Mouse (Mus musculus) MEL (cell line): Measurements from ENCODE around the gene Filip1l. TPM values are rescaled to one million over a fixed set of nuclear protein-coding genes. Genes with fewer than 3 reads are reported as not detected.

Source experiments
- DNase-seq: peaks from one replicate; pipeline ENCODE4 v3.0.0; 2011; ENCODE audit warnings: low read depth, low spot score
- H3K27ac ChIP-seq: 2 replicates; pipeline ENCODE4 v1.5.1; 2012; ENCODE audit warnings: low read depth, mild to moderate bottlenecking, control low read depth, low read length, moderate library complexity; ENCODE audit not compliant: control insufficient read depth
- H3K27me3 ChIP-seq, 2 experiments: fragments of 150-350 bp in 1 of 2; sonication (generic) in 1 of 2; 2 replicates each; pipeline ENCODE4 v1.6.1; 2012; ENCODE audit warnings: low read length in 2 of 2, mild to moderate bottlenecking in 2 of 2, improper control_type of control experiment in 1 of 2, moderate library complexity in 1 of 2; ENCODE audit not compliant: insufficient read depth in 2 of 2, control insufficient read depth in 1 of 2
- H3K36me3 ChIP-seq, 2 experiments: 2 replicates each; pipeline ENCODE4 v1.6.1; 2012 to 2014; ENCODE audit warnings: low read length in 2 of 2, improper control_type of control experiment in 1 of 2, inconsistent platforms in 1 of 2, mild to moderate bottlenecking in 1 of 2; ENCODE audit not compliant: insufficient read depth in 2 of 2, control insufficient read depth in 1 of 2
- H3K4me1 ChIP-seq, 2 experiments: fragments of 150-350 bp in 1 of 2; sonication (generic) in 1 of 2; 2 replicates each; pipeline ENCODE4 v1.6.1; 2012; ENCODE audit warnings: low read length in 2 of 2, improper control_type of control experiment in 1 of 2, mild to moderate bottlenecking in 1 of 2; ENCODE audit not compliant: insufficient read depth in 2 of 2, control insufficient read depth in 1 of 2
- H3K4me3 ChIP-seq, 2 experiments: fragments of 150-350 bp in 1 of 2; sonication (generic) in 1 of 2; 2 replicates each; pipeline ENCODE4 v1.5.1; 2012; ENCODE audit warnings: low read depth in 2 of 2, low read length in 2 of 2, mild to moderate bottlenecking in 2 of 2, moderate library complexity in 2 of 2, control low read depth in 1 of 2, improper control_type of control experiment in 1 of 2; ENCODE audit not compliant: control insufficient read depth in 1 of 2, insufficient read depth in 1 of 2
- H3K79me2 ChIP-seq: 2 replicates; pipeline ENCODE4 v1.6.1; 2012; ENCODE audit warnings: mild to moderate bottlenecking, low read length, moderate library complexity; ENCODE audit not compliant: control insufficient read depth, poor library complexity, insufficient read depth
- H3K9ac ChIP-seq: 2 replicates; pipeline ENCODE4 v1.6.1; 2012; ENCODE audit warnings: low read depth, mild to moderate bottlenecking, control low read depth, low read length, moderate library complexity; ENCODE audit not compliant: control insufficient read depth, poor library complexity, severe bottlenecking
- H3K9me3 ChIP-seq: fragments of 150-350 bp; sonication (generic); replicated peaks from 2 replicates; pipeline ENCODE4 v1.6.1; 2012; ENCODE audit warnings: mild to moderate bottlenecking, low read length, improper control_type of control experiment, moderate library complexity; ENCODE audit not compliant: insufficient read depth
- BHLHE40 ChIP-seq: IDR thresholded peaks from 2 replicates; pipeline ENCODE4 v1.6.1; 2012; ENCODE audit warnings: low read depth, mild to moderate bottlenecking, inconsistent platforms, low read length, improper control_type of control experiment, borderline replicate concordance
- CHD2 ChIP-seq: IDR thresholded peaks from 2 replicates; pipeline ENCODE4 v1.6.1; 2011; ENCODE audit warnings: low read length, improper control_type of control experiment
- E2F4 ChIP-seq: IDR thresholded peaks from 2 replicates; pipeline ENCODE4 v1.6.1; 2011; ENCODE audit warnings: low read depth, low read length, improper control_type of control experiment, borderline replicate concordance
- EP300 ChIP-seq, 2 experiments: IDR thresholded peaks; 2 replicates each; pipeline ENCODE4 v1.6.1; 2011; ENCODE audit warnings: improper control_type of control experiment in 2 of 2, low read length in 2 of 2, low read depth in 1 of 2, mild to moderate bottlenecking in 1 of 2
- ETS1 ChIP-seq: IDR thresholded peaks from 2 replicates; pipeline ENCODE4 v1.6.1; 2012; ENCODE audit warnings: low read depth, mild to moderate bottlenecking, inconsistent platforms, low read length, improper control_type of control experiment, moderate library complexity
- GABPA ChIP-seq: IDR thresholded peaks from 2 replicates; pipeline ENCODE4 v1.6.1; 2012; ENCODE audit warnings: low read depth, mild to moderate bottlenecking, inconsistent platforms, low read length, improper control_type of control experiment, moderate library complexity
- GATA1 ChIP-seq: IDR thresholded peaks from 2 replicates; pipeline ENCODE4 v1.6.1; 2011; ENCODE audit warnings: low read depth, low read length, improper control_type of control experiment
- HCFC1 ChIP-seq: IDR thresholded peaks from 2 replicates; pipeline ENCODE4 v1.6.1; 2012; ENCODE audit warnings: low read depth, mild to moderate bottlenecking, inconsistent platforms, low read length, improper control_type of control experiment, moderate library complexity
- KAT2A ChIP-seq: conservative IDR thresholded peaks from 2 replicates; pipeline ENCODE4 v1.6.1; 2012; ENCODE audit warnings: low read depth, low read length, improper control_type of control experiment, inconsistent platforms
- MAFK ChIP-seq: IDR thresholded peaks from 2 replicates; pipeline ENCODE4 v1.6.1; 2011; ENCODE audit warnings: low read depth, mild to moderate bottlenecking, low read length, improper control_type of control experiment, borderline replicate concordance
- MAZ ChIP-seq: IDR thresholded peaks from 2 replicates; pipeline ENCODE4 v1.6.1; 2012; ENCODE audit warnings: low read depth, mild to moderate bottlenecking, inconsistent platforms, low read length, improper control_type of control experiment
- MXI1 ChIP-seq: IDR thresholded peaks from 2 replicates; pipeline ENCODE4 v1.6.1; 2011; ENCODE audit warnings: mild to moderate bottlenecking, low read depth, low read length, improper control_type of control experiment
- MYC ChIP-seq: IDR thresholded peaks from 2 replicates; pipeline ENCODE4 v1.6.1; 2011; ENCODE audit warnings: low read depth, mild to moderate bottlenecking, low read length, improper control_type of control experiment, moderate library complexity
- NELFE ChIP-seq: IDR thresholded peaks from 2 replicates; pipeline ENCODE4 v1.6.1; 2011; ENCODE audit warnings: low read depth, low read length, improper control_type of control experiment
- POLR2AphosphoS2 ChIP-seq: IDR thresholded peaks from 2 replicates; pipeline ENCODE4 v1.6.1; 2011; ENCODE audit warnings: low read length, improper control_type of control experiment
- POLR2AphosphoS5 ChIP-seq: IDR thresholded peaks from 2 replicates; pipeline ENCODE4 v1.6.1; 2012; ENCODE audit warnings: low read depth, borderline replicate concordance, mild to moderate bottlenecking, inconsistent platforms, low read length, moderate library complexity, mixed read lengths
- SMC3 ChIP-seq: IDR thresholded peaks from 2 replicates; pipeline ENCODE4 v1.6.1; 2011; ENCODE audit warnings: low read depth, low read length, improper control_type of control experiment
- TAL1 ChIP-seq: IDR thresholded peaks from 2 replicates; pipeline ENCODE4 v1.6.1; 2012; ENCODE audit warnings: mild to moderate bottlenecking, inconsistent platforms, low read length, moderate library complexity, mixed read lengths
- UBTF ChIP-seq: IDR thresholded peaks from 2 replicates; pipeline ENCODE4 v1.6.1; 2012; ENCODE audit warnings: low read depth, mild to moderate bottlenecking, inconsistent platforms, low read length, improper control_type of control experiment, moderate library complexity, borderline replicate concordance; ENCODE audit not compliant: insufficient read depth
- ZMIZ1 ChIP-seq: IDR thresholded peaks from 2 replicates; pipeline ENCODE4 v1.6.1; 2012; ENCODE audit warnings: low read depth, mild to moderate bottlenecking, inconsistent platforms, low read length, improper control_type of control experiment, moderate library complexity
- polyA plus RNA-seq, 2 experiments: library from polyadenylated mRNA; stranded (reverse) in 1 of 2; unstranded in 1 of 2; fragments of >175 nt in 1 of 2; fragments of >200 nt in 1 of 2; gene quantifications; 2 replicates each; pipeline versions ENCODE4 v1.2.1 to v1.2.4; 2012; ENCODE audit warnings: low replicate concordance in 2 of 2, low read depth in 1 of 2; ENCODE audit not compliant: insufficient read length in 2 of 2, insufficient read depth in 1 of 2, missing spikeins in 1 of 2
- total RNA-seq: library from RNA; depleted of rRNA; stranded (reverse); fragments of 300-350 nt; gene quantifications from 2 replicates; pipeline ENCODE4 v1.2.3, GENCODE M21; 2012

Filip1l gene
- total and polyA plus RNA-seq, 3 experiments: 0.27 to 1.8 TPM; not detected in 1

DNA sequence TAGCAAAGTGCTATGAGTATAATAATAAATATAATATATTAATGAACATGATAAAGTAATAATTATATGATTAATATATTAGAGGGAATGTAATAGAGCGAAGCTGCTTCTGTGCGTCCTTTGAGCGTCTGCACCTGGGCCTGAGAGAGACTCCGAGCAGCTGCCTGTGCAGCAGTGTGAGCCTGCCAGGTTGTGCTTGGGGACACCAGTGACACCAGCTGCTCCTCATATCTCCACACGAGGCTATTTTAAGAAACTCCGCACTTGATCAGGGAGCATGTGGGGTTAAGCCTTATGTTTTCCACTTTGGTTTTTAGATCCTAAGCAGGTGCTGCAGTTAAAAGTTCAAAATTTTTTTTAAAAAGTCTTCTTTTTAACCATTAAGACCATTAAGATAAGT is 4.1 kb downstream of the Filip1l start:
- no peaks in the 10 kb centered on the region for H3K4me1 ChIP-seq
- H3K79me2 ChIP-seq: no peaks in the 10 kb centered on the region
- no peaks in the 10 kb centered on the region for H3K9me3 ChIP-seq
- TF ChIP-seq SMC3: no peak
- TF ChIP-seq, all 39 proteins: peak for 0
- Histone ChIP-seq H3K27me3 (no peaks in the 10 kb centered on the region), H3K4me3 (no peak overlapping the region), H3K36me3 (no peaks in the 10 kb centered on the region), H3K27ac (no peak overlapping the region), H3K9ac (no peak overlapping the region)
- no peak for DNase-seq

DNA sequence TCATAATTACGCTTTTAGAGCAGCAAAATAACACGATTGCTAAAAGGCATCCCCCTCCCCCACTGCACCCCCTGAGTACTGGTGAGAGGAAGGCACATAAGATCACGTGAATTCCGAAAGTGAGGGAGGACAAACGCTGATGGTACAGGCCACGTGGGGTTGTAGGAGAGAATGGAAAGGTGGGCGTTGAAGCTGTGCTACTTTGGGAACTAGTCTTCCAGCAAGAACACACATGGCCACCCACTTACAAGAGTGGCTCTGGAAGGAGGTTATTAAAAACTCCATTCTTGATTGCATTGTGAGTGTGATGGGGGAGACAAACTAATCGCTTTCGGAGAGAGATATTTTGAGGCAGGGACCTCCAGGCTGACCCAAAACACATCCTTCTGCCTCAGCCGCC is 6.4 kb downstream of the Filip1l start:
- no peak overlapping the region for H3K4me3 ChIP-seq

DNA sequence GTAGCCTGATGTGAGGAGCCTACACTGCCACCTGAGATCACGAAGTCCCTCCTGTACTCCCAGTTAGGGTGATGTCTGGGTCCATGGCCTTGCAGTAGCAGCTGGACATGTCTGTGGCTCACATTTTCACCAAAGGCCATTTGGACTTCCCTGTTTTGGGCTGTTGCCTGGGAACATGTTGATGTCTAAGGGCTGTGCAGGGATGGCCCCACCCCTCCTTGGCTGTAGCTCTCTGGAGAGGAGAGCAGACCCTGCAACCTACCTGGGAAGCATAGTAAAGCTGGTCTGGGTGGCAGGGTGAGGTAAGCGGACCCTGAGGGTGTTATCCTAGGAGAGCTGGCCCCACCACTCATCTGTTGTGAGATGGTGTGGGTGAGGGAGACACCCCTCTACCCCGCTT is 7.9 kb downstream of the Filip1l start:
- H3K9me3 ChIP-seq: no peaks in the 10 kb centered on the region
- no peak overlapping the region for H3K9ac ChIP-seq
- H3K36me3 ChIP-seq: no peaks in the 10 kb centered on the region; a peak in 1 of 4 replicates
- H3K27me3 ChIP-seq: no peaks in the 10 kb centered on the region
- H3K4me1 ChIP-seq: peaks cover 0 to 3% of the 10 kb centered on the region in 2 experiments; a peak in 1 of 4 replicates
- no peak overlapping the region for H3K27ac ChIP-seq
- TF ChIP-seq MYC: no peak
- no peak for TF ChIP-seq POLR2AphosphoS5
- TF ChIP-seq GATA1: no peak
- TF ChIP-seq TAL1: no peak
- no peak overlapping the region for H3K4me3 ChIP-seq
- DNase-seq: no peak
- H3K79me2 ChIP-seq: no peaks in the 10 kb centered on the region

More for the DNA sequence above, 6.4 kb downstream of the Filip1l start:
- no peaks in the 10 kb centered on the region for H3K4me1 ChIP-seq
- no peaks in the 10 kb centered on the region for H3K27me3 ChIP-seq
- H3K9ac ChIP-seq: no peak overlapping the region
- no peak for DNase-seq
- H3K79me2 ChIP-seq: no peaks in the 10 kb centered on the region
- H3K36me3 ChIP-seq: no peaks in the 10 kb centered on the region
- no peak for TF ChIP-seq MAFK
- no peak for TF ChIP-seq MXI1
- TF ChIP-seq HCFC1: no peak
- TF ChIP-seq MAZ: no peak
- no peak for TF ChIP-seq POLR2AphosphoS5
- TF ChIP-seq UBTF: no peak
- TF ChIP-seq POLR2AphosphoS2: no peak
- TF ChIP-seq CHD2: no peak
- TF ChIP-seq KAT2A: no peak
- no peak for TF ChIP-seq BHLHE40
- no peak for TF ChIP-seq GABPA
- TF ChIP-seq NELFE: no peak
- TF ChIP-seq ZMIZ1: no peak
- TF ChIP-seq ETS1: no peak
- TF ChIP-seq TAL1: no peak
- no peak for TF ChIP-seq SMC3
- TF ChIP-seq EP300 (IDR thresholded peaks at IDR 0.05; ENCODE audit: low read depth in 1 of 2, low read length in 2 of 2): no peak
- no peak for TF ChIP-seq E2F4
- TF ChIP-seq, all 39 proteins: peak for 0
- H3K9me3 ChIP-seq: no peaks in the 10 kb centered on the region
- H3K27ac ChIP-seq: no peak overlapping the region
